Mouse (Mus musculus): ENCODE measurements around the gene Coq5. TPM values are rescaled to one million over a fixed set of nuclear protein-coding genes. Genes with fewer than 3 reads are reported as not detected.

Coq5 gene
- total and polyA plus RNA-seq, 3 experiments = 41.9 to 46.7 (median 43.9) TPM

GRCm38 (mm10) chr5:115234519-115234918 is 44.9 kb upstream of the Coq5 start:
- TF ChIP-seq TBP (conservative IDR thresholded peaks at IDR 0.05; ENCODE audit: low read depth, low read length) (no peak), CHD2 (IDR thresholded peaks at IDR 0.05; ENCODE audit: low read length) (no peak), JUN (IDR thresholded peaks at IDR 0.05; ENCODE audit: insufficient read depth, low read depth, low read length) (no peak), RAD21 (IDR thresholded peaks at IDR 0.05; ENCODE audit: low read depth, low read length) (no peak), MAZ (IDR thresholded peaks at IDR 0.05; ENCODE audit: low read depth, low read length) (no peak), ZMIZ1 (IDR thresholded peaks at IDR 0.05; ENCODE audit: low read depth, low read length) (no peak), ZKSCAN1 (IDR thresholded peaks at IDR 0.05; ENCODE audit: borderline replicate concordance, low read depth, low read length) (no peak)

GRCm38 (mm10) chr5:115235323-115235771 is 44.1 kb upstream of the Coq5 start:
- Histone ChIP-seq H3K9ac (ENCODE audit: insufficient read depth, low read depth) (no peak overlapping the region), H3K9me3 (replicated peaks; ENCODE audit: low read length) (no peaks in the 10 kb centered on the region), H3K4me1 (ENCODE audit: control insufficient read depth in 1 of 2, insufficient read depth in 2 of 2) (peaks cover 12 to 28% of the 10 kb centered on the region in 2 experiments), H3K27ac (ENCODE audit: insufficient read depth, low read depth) (no peak overlapping the region), H3K27me3 (replicated peaks) (no peaks in the 10 kb centered on the region), H3K4me3 (replicated peaks in 1 of 3; ENCODE audit: low read depth in 2 of 3, low read length in 2 of 3, poor library complexity in 1 of 3) (peak overlapping the region in 1 of 3 experiments; percentile 21), H3K79me2 (replicated peaks; ENCODE audit: control insufficient read depth, extremely low read depth, insufficient read depth, poor library complexity, severe bottlenecking) (peaks cover 16% of the 10 kb centered on the region), H3K36me3 (replicated peaks in 1 of 2; ENCODE audit: control insufficient read depth in 1 of 2, insufficient read depth in 1 of 2, low read length in 1 of 2) (peaks cover 8 to 11% of the 10 kb centered on the region in 2 experiments), H3K4me2 (ENCODE audit: insufficient read depth, low read depth, poor library complexity, severe bottlenecking) (no peak overlapping the region)
- in situ Hi-C loops (cut with MboI; ENCODE audit: low pct_ligation_motif_present, low pct_unique_long_range_greater_than_20kb, low sequenced_read_pairs) = loop anchor here (5.0 kb wide), 2 partner anchors 108 to 258 kb away; no protein-coding TSS in a partner anchor
- no peak for DNase-seq (ENCODE audit: extremely low read depth)
- dilution Hi-C loops (cut with MboI; ENCODE audit: extremely low pct_ligation_motif_present, extremely low pct_unique_long_range_greater_than_20kb, low sequenced_read_pairs) = no loop called here
- TF ChIP-seq RAD21 (IDR thresholded peaks at IDR 0.05; ENCODE audit: low read depth, low read length) = no peak
- no peak for TF ChIP-seq E2F4 (IDR thresholded peaks at IDR 0.05; ENCODE audit: insufficient replicate concordance, low read depth, low read length)
- no peak for TF ChIP-seq EP300 (IDR thresholded peaks at IDR 0.05; ENCODE audit: low read length)
- TF ChIP-seq TCF12 (IDR thresholded peaks at IDR 0.05; ENCODE audit: low read depth, low read length) = no peak
- TF ChIP-seq MEF2A (IDR thresholded peaks at IDR 0.05; ENCODE audit: borderline replicate concordance, low read depth, low read length) = no peak
- TF ChIP-seq POLR2AphosphoS2 (IDR thresholded peaks at IDR 0.05; ENCODE audit: low read depth, low read length) = no peak
- TF ChIP-seq SIN3A (IDR thresholded peaks at IDR 0.05; ENCODE audit: low read length) = no peak
- TF ChIP-seq CTCF (conservative IDR thresholded peaks at IDR 0.05 in 1 of 2, IDR thresholded peaks at IDR 0.05 in 1 of 2; ENCODE audit: low read depth in 2 of 2, low read length in 2 of 2) = no peak
- TF ChIP-seq USF1 (IDR thresholded peaks at IDR 0.05; ENCODE audit: low read depth, low read length) = no peak
- TF ChIP-seq NRF1 (IDR thresholded peaks at IDR 0.05; ENCODE audit: low read depth, low read length) = no peak
- TF ChIP-seq MYC (IDR thresholded peaks at IDR 0.05; ENCODE audit: low read depth, low read length) = no peak

More at GRCm38 (mm10) chr5:115234519-115234918, 44.9 kb upstream of the Coq5 start:
- dilution Hi-C loops (cut with MboI; ENCODE audit: extremely low pct_ligation_motif_present, extremely low pct_unique_long_range_greater_than_20kb, low sequenced_read_pairs) (no loop called here), in situ Hi-C loops (cut with MboI; ENCODE audit: low pct_ligation_motif_present, low pct_unique_long_range_greater_than_20kb, low sequenced_read_pairs) (no loop called here)
- Histone ChIP-seq H3K9me3 (replicated peaks; ENCODE audit: low read length) (no peaks in the 10 kb centered on the region), H3K9ac (ENCODE audit: insufficient read depth, low read depth) (no peak overlapping the region), H3K4me1 (ENCODE audit: control insufficient read depth in 1 of 2, insufficient read depth in 2 of 2) (peaks cover 12 to 28% of the 10 kb centered on the region in 2 experiments), H3K27ac (ENCODE audit: insufficient read depth, low read depth) (no peak overlapping the region), H3K27me3 (replicated peaks) (peaks cover 2% of the 10 kb centered on the region), H3K4me3 (replicated peaks in 1 of 3; ENCODE audit: low read depth in 2 of 3, low read length in 2 of 3, poor library complexity in 1 of 3) (no peak overlapping the region), H3K79me2 (replicated peaks; ENCODE audit: control insufficient read depth, extremely low read depth, insufficient read depth, poor library complexity, severe bottlenecking) (peaks cover 11% of the 10 kb centered on the region), H3K4me2 (ENCODE audit: insufficient read depth, low read depth, poor library complexity, severe bottlenecking) (no peak overlapping the region), H3K36me3 (replicated peaks in 1 of 2; ENCODE audit: control insufficient read depth in 1 of 2, insufficient read depth in 1 of 2, low read length in 1 of 2) (peaks cover 0 to 2% of the 10 kb centered on the region in 2 experiments)
- no peak for DNase-seq (ENCODE audit: extremely low read depth)

Data from CH12.LX (cell line).